Mouse (Mus musculus): ENCODE data around the gene Aff1. TPM values are rescaled to one million over a fixed set of nuclear protein-coding genes. Genes with fewer than 3 reads are reported as not detected.

Gene Aff1
- polyA plus RNA-seq, 1 experiment from 2014 or later, result 3.5 TPM

DNA sequence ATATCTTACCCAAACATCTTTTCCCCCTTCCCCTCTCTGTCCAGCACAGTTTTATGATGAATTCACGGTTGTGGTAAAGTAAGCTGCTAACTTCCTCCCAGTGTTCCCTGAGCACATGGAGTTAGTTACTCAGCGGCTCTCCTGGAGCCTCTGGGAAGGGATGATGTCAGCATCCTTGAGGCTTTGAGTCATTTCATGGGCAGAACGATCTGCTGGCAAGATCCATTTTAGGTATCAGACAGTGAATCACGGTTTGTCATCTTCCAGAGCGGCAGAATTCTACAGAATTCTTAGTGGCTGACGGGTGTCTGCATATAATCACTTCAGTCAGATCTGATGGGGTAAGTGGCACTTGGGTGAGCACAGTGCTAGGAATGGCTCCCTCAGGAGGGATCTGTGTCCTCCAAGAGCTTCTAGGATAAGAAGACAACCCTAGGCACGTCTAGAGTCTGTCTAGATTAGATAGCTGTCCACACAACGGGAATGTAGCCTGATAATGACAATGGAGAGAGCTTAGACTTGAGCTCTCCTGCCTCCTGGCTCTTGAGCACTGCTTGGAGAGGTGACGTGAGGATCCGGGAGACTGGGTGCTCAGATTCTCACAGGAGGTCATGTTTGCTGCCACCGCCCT is 82.6 kb downstream of the Aff1 start:
- no peaks in the 10 kb centered on the region for H3K27me3 ChIP-seq (ENCODE audit: low read depth, poor library complexity, severe bottlenecking)
- 79% methylated on average over 11 of the region's 11 CpGs for WGBS
- H3K4me3 ChIP-seq, result no peak overlapping the region
- H3K27ac ChIP-seq (replicated peaks), result peak overlapping the region; percentile 43
- peaks cover 85% of the 10 kb centered on the region for H3K4me1 ChIP-seq
- H3K9me3 ChIP-seq (replicated peaks), result no peaks in the 10 kb centered on the region
- H3K36me3 ChIP-seq, result no peaks in the 10 kb centered on the region
- no peak for DNase-seq (ENCODE audit: low spot score)

DNA sequence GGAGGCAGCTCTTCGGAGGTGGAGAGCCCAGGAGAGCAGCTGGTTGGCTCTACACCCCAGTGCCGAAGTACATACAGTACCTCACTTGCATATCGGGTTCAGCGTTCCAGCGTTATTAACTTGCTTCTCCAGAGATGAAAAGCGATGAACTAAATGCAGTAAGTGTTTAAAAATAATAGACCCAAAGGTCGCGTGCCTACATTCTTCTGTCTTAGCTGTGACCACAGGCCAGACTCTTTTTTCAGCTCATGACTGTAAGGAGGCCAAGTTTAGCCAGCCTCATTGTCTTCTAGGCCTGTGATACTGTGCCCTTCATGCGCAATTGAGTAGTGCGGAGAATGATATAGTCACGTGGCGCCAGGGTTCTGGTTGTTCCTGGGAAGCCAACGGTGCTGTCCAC is 83.3 kb downstream of the Aff1 start:
- 88% methylated on average over 13 of the region's 13 CpGs for WGBS
- peaks cover 91% of the 10 kb centered on the region for H3K4me1 ChIP-seq
- H3K9me3 ChIP-seq (replicated peaks), result no peaks in the 10 kb centered on the region
- H3K36me3 ChIP-seq, result no peaks in the 10 kb centered on the region
- H3K27me3 ChIP-seq (ENCODE audit: low read depth, poor library complexity, severe bottlenecking), result no peaks in the 10 kb centered on the region
- no peak overlapping the region for H3K4me3 ChIP-seq
- peak overlapping the region; percentile 43 for H3K27ac ChIP-seq (replicated peaks)
- no peak for DNase-seq (ENCODE audit: low spot score)

DNA sequence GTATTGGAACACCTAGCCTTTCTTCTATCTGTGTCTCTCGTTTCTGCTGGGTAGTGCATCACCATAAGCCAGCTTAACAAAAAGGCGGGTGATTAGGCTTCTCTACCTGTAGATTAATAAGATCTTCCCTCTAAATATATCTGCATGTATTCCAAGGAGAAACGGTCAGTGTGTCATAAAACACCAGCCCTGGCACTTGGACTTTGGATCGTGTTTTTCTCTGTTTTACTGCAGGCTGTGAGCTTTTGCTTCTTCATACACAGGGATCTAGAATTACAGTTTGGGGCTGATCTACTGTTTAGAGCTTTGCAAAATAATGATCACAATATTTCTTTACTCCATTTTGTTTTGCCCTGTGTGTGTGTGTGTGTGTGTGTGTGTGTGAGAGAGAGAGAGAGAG is 84.7 kb downstream of the Aff1 start:
- WGBS, result 75% methylated on average over 4 of the region's 4 CpGs
- H3K4me1 ChIP-seq, result peaks cover 96% of the 10 kb centered on the region
- no peak overlapping the region for H3K4me3 ChIP-seq
- H3K27ac ChIP-seq (replicated peaks), result peak overlapping the region; percentile 88
- no peaks in the 10 kb centered on the region for H3K36me3 ChIP-seq
- no peak for DNase-seq (ENCODE audit: low spot score)
- no peaks in the 10 kb centered on the region for H3K9me3 ChIP-seq (replicated peaks)
- H3K27me3 ChIP-seq (ENCODE audit: low read depth, poor library complexity, severe bottlenecking), result no peaks in the 10 kb centered on the region

DNA sequence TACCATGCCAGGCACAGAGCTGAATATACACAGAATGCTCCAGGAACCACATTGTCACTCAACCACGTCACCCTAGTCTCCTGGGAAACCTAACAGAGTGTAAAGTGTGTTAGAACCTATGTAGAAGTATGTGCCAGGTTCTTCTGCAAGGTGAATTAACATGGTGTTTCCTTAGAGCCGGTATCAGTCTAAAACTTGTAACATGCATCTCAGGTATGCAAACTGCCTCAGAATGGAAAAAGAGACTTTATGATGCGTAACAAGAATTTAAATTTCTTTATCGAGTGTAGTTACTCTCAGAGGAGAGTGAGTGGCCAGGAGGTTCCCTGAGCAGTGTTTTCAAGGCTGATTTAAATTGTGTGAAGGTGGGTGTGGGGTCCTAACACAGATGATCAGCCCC is 85.3 kb downstream of the Aff1 start:
- no peak for DNase-seq (ENCODE audit: low spot score)
- H3K27me3 ChIP-seq (ENCODE audit: low read depth, poor library complexity, severe bottlenecking), result no peaks in the 10 kb centered on the region
- H3K9me3 ChIP-seq (replicated peaks), result no peaks in the 10 kb centered on the region
- no peaks in the 10 kb centered on the region for H3K36me3 ChIP-seq
- WGBS, result 61% methylated on average over 4 of the region's 4 CpGs
- H3K27ac ChIP-seq (replicated peaks), result peak overlapping the region; percentile 88
- H3K4me3 ChIP-seq, result peak overlapping the region; percentile 48
- H3K4me1 ChIP-seq, result peaks cover 90% of the 10 kb centered on the region

DNA sequence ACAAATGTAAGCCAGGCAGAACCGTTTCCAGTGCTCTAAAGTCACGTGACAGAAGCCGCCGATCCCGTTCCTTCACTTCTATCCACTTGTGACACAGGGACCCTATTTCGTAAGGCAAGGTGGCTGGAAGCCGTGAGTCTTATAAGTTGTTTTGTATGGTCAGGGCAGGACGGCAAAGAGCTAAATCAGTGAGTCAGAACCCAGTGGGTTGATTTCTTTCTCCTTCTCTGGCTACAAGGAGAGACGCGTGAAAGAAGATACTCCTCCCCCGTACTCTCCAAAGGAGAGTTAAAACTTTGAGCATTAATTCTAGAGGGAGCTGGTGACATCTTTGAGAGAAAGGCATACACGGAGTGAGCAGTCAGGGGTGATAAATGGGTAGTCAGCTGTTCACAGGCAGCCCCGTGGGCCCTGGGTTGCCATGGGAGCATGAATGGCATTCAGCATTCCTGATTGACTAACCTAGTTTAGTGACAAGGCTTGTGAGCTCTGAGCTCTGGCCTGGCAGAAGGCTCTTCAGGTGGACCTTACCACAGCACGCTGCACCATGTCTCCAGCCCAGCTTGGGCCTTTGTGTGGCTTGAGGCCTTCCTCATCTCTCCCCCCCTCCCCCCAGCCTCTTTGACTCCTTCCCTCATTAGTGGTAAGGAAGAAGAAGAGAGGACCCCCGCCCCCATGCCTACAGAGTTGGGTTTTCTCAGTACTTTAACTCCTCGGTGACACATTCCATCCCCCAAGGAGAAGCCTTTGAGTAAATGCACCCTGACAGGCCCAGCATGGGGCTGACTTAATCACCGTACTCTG is 86.3 kb downstream of the Aff1 start:
- Histone ChIP-seq H3K4me1 (peaks cover 79% of the 10 kb centered on the region), H3K36me3 (peaks cover 1% of the 10 kb centered on the region), H3K27me3 (ENCODE audit: low read depth, poor library complexity, severe bottlenecking) (no peaks in the 10 kb centered on the region), H3K27ac (replicated peaks) (peak overlapping the region; percentile 88), H3K4me3 (peak overlapping the region; percentile 48), H3K9me3 (replicated peaks) (no peaks in the 10 kb centered on the region)
- peak; percentile 90 for DNase-seq (ENCODE audit: low spot score)
- WGBS, result 2% methylated on average over 17 of the region's 17 CpGs

DNA sequence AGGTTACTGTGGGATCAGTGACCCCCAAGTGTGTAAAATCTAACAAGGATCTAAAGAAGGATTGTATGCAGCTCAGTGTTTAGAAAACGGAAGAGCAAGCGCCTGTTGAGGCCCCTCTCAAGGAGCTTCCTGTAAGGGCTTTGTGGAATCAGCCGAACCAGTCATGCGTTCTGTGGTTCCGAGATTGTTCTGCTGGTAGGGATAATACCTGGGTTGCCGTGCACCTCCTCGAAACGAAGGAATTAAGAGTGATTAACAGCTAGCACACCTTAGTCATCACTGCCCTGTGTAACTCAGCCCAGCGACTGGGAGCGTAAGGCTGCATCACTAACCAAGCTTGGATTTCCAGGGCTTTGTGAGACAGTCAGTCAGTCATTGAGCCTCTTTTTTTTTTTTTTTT is 87.7 kb downstream of the Aff1 start:
- peak overlapping the region; percentile 48; the same call in 1 of the 2 replicates for H3K4me3 ChIP-seq
- H3K36me3 ChIP-seq, result peaks cover 14% of the 10 kb centered on the region
- DNase-seq (ENCODE audit: low spot score), result no peak
- no peaks in the 10 kb centered on the region for H3K9me3 ChIP-seq (replicated peaks)
- peaks cover 6% of the 10 kb centered on the region; the same call in 1 of the 2 replicates for H3K27me3 ChIP-seq (ENCODE audit: low read depth, poor library complexity, severe bottlenecking)
- H3K27ac ChIP-seq (replicated peaks), result peak overlapping the region; percentile 88
- 17% methylated on average over 10 of the region's 10 CpGs for WGBS
- H3K4me1 ChIP-seq, result peaks cover 66% of the 10 kb centered on the region

DNA sequence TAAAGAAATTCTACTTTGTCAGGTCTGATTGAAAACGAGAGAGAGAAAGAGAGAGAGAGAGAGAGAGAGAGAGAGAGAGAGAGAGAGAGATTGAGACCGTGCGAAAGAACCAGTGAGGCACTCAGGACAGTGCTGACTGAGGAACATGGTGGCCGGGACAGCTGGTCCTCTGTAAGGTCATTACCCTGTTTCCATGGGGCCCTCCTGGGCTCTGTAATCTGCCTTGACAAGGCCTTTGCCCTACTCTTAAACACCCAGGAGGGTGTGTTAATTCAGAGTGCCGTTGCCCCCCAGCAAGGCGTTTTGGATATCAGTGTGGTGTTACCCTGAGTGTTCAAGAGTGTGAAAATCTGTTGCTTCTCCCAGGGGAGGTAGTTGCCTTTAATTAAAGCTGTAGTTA is 88.1 kb downstream of the Aff1 start:
- Histone ChIP-seq H3K4me3 (no peak overlapping the region; the same call in 1 of the 2 replicates), H3K4me1 (peaks cover 61% of the 10 kb centered on the region), H3K27ac (replicated peaks) (peak overlapping the region; percentile 88), H3K27me3 (ENCODE audit: low read depth, poor library complexity, severe bottlenecking) (peaks cover 6% of the 10 kb centered on the region; the same call in 1 of the 2 replicates), H3K9me3 (replicated peaks) (no peaks in the 10 kb centered on the region), H3K36me3 (peaks cover 17% of the 10 kb centered on the region)
- 33% methylated on average over 6 of the region's 6 CpGs for WGBS
- DNase-seq (ENCODE audit: low spot score), result no peak

DNA sequence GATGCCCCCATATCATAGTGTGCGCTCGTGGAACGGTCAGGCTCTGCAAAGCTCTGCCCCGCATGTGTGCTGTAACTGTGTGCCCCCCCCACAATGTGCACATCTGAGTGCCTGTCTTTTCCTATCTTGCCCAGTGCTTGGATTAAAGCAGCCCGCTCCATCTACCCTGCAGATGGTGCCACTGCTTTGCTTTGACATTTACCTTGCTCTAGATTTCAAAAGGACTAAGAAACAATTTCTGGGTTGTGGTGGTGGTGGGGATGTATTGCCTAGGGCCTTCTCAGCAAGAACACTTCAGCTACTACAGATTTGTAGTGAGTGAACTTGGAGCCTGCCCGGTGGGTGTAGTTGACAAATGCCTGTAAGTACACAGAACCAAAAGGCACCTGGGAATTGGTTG is 88.7 kb downstream of the Aff1 start:
- H3K36me3 ChIP-seq, result peaks cover 22% of the 10 kb centered on the region
- no peak for DNase-seq (ENCODE audit: low spot score)
- peak overlapping the region; percentile 88; the same call in 1 of the 2 replicates for H3K27ac ChIP-seq (replicated peaks)
- H3K9me3 ChIP-seq (replicated peaks), result no peaks in the 10 kb centered on the region
- H3K27me3 ChIP-seq (ENCODE audit: low read depth, poor library complexity, severe bottlenecking), result peaks cover 6% of the 10 kb centered on the region; the same call in 1 of the 2 replicates
- H3K4me1 ChIP-seq, result peaks cover 58% of the 10 kb centered on the region
- 79% methylated on average over 6 of the region's 6 CpGs for WGBS
- no peak overlapping the region for H3K4me3 ChIP-seq

DNA sequence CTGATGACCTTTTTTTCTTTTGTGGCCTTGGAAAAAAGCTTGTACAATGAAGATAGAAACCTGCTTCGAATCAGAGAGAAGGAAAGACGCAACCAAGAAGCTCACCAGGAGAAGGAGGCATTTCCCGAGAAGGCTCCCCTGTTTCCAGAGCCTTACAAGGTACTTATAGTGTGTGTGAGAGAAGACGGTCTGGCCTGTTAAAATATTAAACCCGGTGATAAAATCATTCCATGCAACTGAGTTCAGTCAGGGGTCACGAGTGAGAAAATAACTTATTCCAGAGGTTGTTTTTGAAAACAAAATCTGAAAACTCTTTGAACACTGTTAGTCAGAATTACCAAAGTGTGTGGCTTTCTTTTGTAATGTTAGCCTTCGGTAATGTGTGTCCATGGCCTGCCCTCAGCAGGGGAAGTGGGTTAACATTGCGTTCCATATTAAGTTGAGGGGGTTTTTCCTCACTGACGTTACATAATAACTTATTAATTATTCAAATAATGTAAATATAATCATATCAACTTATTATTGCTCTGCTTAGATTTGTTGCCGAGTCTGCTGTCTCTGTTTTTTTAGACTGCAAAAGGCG is 91.0 kb downstream of the Aff1 start:
- peaks cover 16% of the 10 kb centered on the region; the same call in 1 of the 2 replicates for H3K27me3 ChIP-seq (ENCODE audit: low read depth, poor library complexity, severe bottlenecking)
- peaks cover 38% of the 10 kb centered on the region for H3K4me1 ChIP-seq
- H3K9me3 ChIP-seq (replicated peaks), result no peaks in the 10 kb centered on the region
- peaks cover 22% of the 10 kb centered on the region for H3K36me3 ChIP-seq
- 90% methylated on average over 11 of the region's 11 CpGs for WGBS
- H3K27ac ChIP-seq (replicated peaks), result no peak overlapping the region
- H3K4me3 ChIP-seq, result no peak overlapping the region
- DNase-seq (ENCODE audit: low spot score), result no peak

DNA sequence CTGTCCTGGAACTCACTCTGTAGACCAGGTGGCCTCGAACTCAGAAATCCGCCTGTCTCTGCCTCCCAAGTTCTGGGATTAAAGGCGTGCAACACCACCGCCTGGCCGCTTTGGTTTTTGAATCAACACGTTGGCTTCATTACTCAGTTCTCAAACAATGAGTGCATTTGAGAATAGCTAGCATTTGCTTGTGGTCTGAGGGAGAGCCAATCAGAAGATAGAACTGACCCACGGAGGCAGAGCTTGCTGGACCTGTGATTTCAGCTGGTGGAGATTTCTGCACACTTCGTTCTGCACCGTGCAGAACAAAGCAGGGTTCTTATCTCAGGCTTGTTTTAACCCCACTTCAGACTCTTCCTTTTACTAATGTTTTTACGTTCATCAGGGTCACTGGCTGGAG is 93.9 kb downstream of the Aff1 start:
- Histone ChIP-seq H3K27ac (replicated peaks) (no peak overlapping the region), H3K4me3 (no peak overlapping the region), H3K9me3 (replicated peaks) (no peaks in the 10 kb centered on the region), H3K4me1 (peaks cover 19% of the 10 kb centered on the region), H3K36me3 (peaks cover 22% of the 10 kb centered on the region), H3K27me3 (ENCODE audit: low read depth, poor library complexity, severe bottlenecking) (peaks cover 16% of the 10 kb centered on the region; the same call in 1 of the 2 replicates)
- 89% methylated on average over 10 of the region's 10 CpGs for WGBS
- no peak for DNase-seq (ENCODE audit: low spot score)

DNA sequence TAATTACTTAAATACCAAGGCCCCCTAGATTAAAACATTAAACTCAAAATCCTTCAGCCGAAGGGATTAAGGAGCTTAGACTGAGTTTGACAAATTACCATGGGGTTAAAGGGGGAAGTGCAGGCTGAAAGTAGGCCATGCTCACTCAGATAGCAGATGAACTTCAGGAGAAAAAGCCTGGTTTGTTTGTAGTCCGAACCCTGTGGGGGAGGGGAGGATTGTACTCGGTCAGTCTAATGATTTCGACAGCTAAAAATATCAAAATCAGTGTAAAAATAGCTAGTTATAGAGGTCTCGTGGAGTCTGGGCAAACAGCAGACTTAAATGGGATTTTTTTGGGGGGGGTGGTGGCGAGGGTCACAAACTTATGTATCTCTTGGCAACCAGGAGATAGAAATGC is 96.3 kb downstream of the Aff1 start:
- H3K4me3 ChIP-seq, result no peak overlapping the region
- 52% methylated on average over 6 of the region's 6 CpGs for WGBS
- H3K9me3 ChIP-seq (replicated peaks), result no peaks in the 10 kb centered on the region
- peaks cover 16% of the 10 kb centered on the region; the same call in 1 of the 2 replicates for H3K27me3 ChIP-seq (ENCODE audit: low read depth, poor library complexity, severe bottlenecking)
- H3K4me1 ChIP-seq, result peaks cover 12% of the 10 kb centered on the region
- no peak for DNase-seq (ENCODE audit: low spot score)
- H3K36me3 ChIP-seq, result peaks cover 21% of the 10 kb centered on the region
- no peak overlapping the region for H3K27ac ChIP-seq (replicated peaks)

DNA sequence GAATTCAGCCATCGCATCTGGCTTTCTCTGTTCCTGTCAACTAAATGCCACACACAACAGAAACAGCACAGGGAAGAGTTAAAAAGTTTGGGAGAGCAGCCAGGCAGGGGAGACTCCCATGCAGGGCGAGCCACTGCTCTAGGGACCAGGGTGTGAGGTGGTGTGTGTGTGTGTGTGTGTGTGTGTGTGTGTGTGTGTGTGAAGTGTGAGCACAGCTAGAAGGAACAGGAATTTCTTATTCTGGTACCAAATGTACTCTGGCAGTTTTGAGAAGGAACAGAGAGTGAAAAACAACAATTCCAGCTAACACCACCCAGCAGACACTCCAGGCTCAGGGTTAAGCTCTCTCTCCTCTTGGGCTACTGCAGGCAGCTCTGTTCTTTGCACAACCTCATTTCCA is 96.8 kb downstream of the Aff1 start:
- Histone ChIP-seq H3K4me1 (peaks cover 12% of the 10 kb centered on the region), H3K4me3 (no peak overlapping the region), H3K27ac (replicated peaks) (no peak overlapping the region), H3K27me3 (ENCODE audit: low read depth, poor library complexity, severe bottlenecking) (peaks cover 12% of the 10 kb centered on the region; the same call in 1 of the 2 replicates), H3K9me3 (replicated peaks) (no peaks in the 10 kb centered on the region), H3K36me3 (peaks cover 16% of the 10 kb centered on the region)
- 48% methylated on average over 2 of the region's 2 CpGs for WGBS
- no peak for DNase-seq (ENCODE audit: low spot score)
